Mouse (Mus musculus): ENCODE data around the gene P4ha1.

- no peak for TF ChIP-seq FLI1 (IDR thresholded peaks at IDR 0.05; ENCODE audit: low read length)
- no peak for TF ChIP-seq GATA1 (IDR thresholded peaks at IDR 0.05; ENCODE audit: borderline replicate concordance, low read length)
Observed at GRCm38 (mm10) chr10:59413711-59414110, 90.6 kb downstream of the P4ha1 start.
